Comparison of ENCODE assay signal across 27 mouse cellular contexts in genomic region chr11:84077008-84077407, GRCm38 (mm10). TPM values are rescaled to one million over a fixed set of nuclear protein-coding genes. Genes with fewer than 3 reads are reported as not detected.
DNase-seq lines count a peak whose midpoint lies in the region; ATAC-seq and TF ChIP-seq lines count a peak whose summit lies in the region.
"Had no signal": no experiment of that assay in that cellular context is flagged by ENCODE, and none has a peak within 500 bp of the region (broad histone marks: within the 10 kb centered on the region; RNA-seq: fewer than 3 reads in every experiment).

No protein-coding gene starts in this region.

- no peak for TF ChIP-seq CTCF in lung, postnatal 0 days (IDR thresholded peaks at IDR 0.05)
- TF ChIP-seq CTCF in lung, adult 2 months (IDR thresholded peaks at IDR 0.05; ENCODE audit: insufficient read depth, low read length) = no peak

- no peak overlapping the region for H3ac ChIP-seq in myocyte (ENCODE audit: control insufficient read depth, insufficient read length)

- TF ChIP-seq POLR2A in lung, adult 2 months (IDR thresholded peaks at IDR 0.05; ENCODE audit: borderline replicate concordance, extremely low read depth, low read depth, low read length) = no peak
- no peak for TF ChIP-seq POLR2A in myocyte (IDR thresholded peaks at IDR 0.05; ENCODE audit: insufficient read length, low read depth)

- ATAC-seq in frontal cortex, adult (ENCODE audit: low TSS enrichment) = 0 out of 2 replicates have a peak, but pooled peaks have one; percentile 9
- ATAC-seq in lung, postnatal 0 days = peak; percentile 38
- ATAC-seq: CD4-positive, CD25-positive, alpha-beta regulatory T cell, adult 4 months; forebrain, embryonic 14.5 days; intestine, postnatal 0 days; midbrain, embryonic 16.5 days had no signal

- intact Hi-C loops in left cerebral cortex, postnatal 4 days (cut with DNase I) = no loop called here

- no peaks in the 10 kb centered on the region for H3K9me3 ChIP-seq in lung, postnatal 0 days (ENCODE audit: low read length)
- H3K9me3 ChIP-seq: hindbrain, embryonic 13.5 days; midbrain, embryonic 10.5 days; neural tube, embryonic 13.5 days had no signal

- H3K27ac ChIP-seq in lung, postnatal 0 days (ENCODE audit: low read length) = no peak overlapping the region
- H3K27ac ChIP-seq: hindbrain, embryonic 13.5 days; midbrain, embryonic 10.5 days; neural tube, embryonic 13.5 days; stomach, postnatal 0 days had no signal

- WGBS in lung, postnatal 0 days = 54% methylated on average over 2 of the region's 2 CpGs
- WGBS in lung, adult 2 months = 57% methylated on average over 2 of the region's 2 CpGs

- no peaks in the 10 kb centered on the region for H3K36me3 ChIP-seq in lung, postnatal 0 days (ENCODE audit: insufficient read depth, low read length)
- H3K36me3 ChIP-seq in myocyte (ENCODE audit: control insufficient read depth, insufficient read depth) = peaks cover under 1% of the 10 kb centered on the region

- DNase-seq in frontal cortex, adult 2 months (ENCODE audit: extremely low spot score in 1 of 2, low spot score in 1 of 2) = no peak
- peak; percentile 42 for DNase-seq in left cerebral cortex, postnatal 4 days
- DNase-seq in left cerebral cortex, adult 9 months (ENCODE audit: low spot score in 2 of 2) = no peak
- DNase-seq in lung, postnatal 0 days (ENCODE audit: low spot score) = peak; percentile 61
- no peak for DNase-seq in lung, adult 2 months
- DNase-seq: adrenal gland, postnatal 14 days; cerebellum, adult 11-12 months; gastrocnemius, postnatal 25 days; heart, adult 11 months; heart, postnatal 4 days; kidney, adult 9 months; kidney, postnatal 10 days; right cerebral cortex, postnatal 4 days; thymus, adult 18-20 months; thymus, postnatal 25 days had no signal

- H3K4me2 ChIP-seq in lung, postnatal 0 days (replicated peaks; ENCODE audit: low read depth, low read length) = no peak overlapping the region
- H3K4me2 ChIP-seq in myocyte (ENCODE audit: low read depth) = peak overlapping the region; percentile 25
- H3K4me2 ChIP-seq: heart, embryonic 11.5 days; hindbrain, embryonic 13.5 days; liver, embryonic 11.5 days; neural tube, embryonic 13.5 days had no signal

- no peak for TF ChIP-seq EP300 in lung, postnatal 0 days (IDR thresholded peaks at IDR 0.05)

- H3K9ac ChIP-seq in lung, postnatal 0 days (replicated peaks; ENCODE audit: low read depth) = no peak overlapping the region
- H3K9ac ChIP-seq: hindbrain, embryonic 13.5 days; neural tube, embryonic 13.5 days had no signal

- H3K79me2 ChIP-seq in myocyte (ENCODE audit: control insufficient read depth, insufficient read depth) = no peaks in the 10 kb centered on the region

- H3K4me3 ChIP-seq in lung, postnatal 0 days (ENCODE audit: low read depth, low read length) = no peak overlapping the region
- H3K4me3 ChIP-seq in lung, adult 2 months (replicated peaks; ENCODE audit: extremely low read depth, low read depth, low read length) = no peak overlapping the region
- no peak overlapping the region for H3K4me3 ChIP-seq in myocyte
- H3K4me3 ChIP-seq: hindbrain, embryonic 13.5 days; midbrain, embryonic 10.5 days; neural tube, embryonic 13.5 days had no signal

- no peaks in the 10 kb centered on the region for H3K27me3 ChIP-seq in lung, postnatal 0 days (replicated peaks; ENCODE audit: insufficient read depth, low read length)
- H3K27me3 ChIP-seq in myocyte (ENCODE audit: control insufficient read depth, insufficient read depth, insufficient read length) = no peaks in the 10 kb centered on the region
- H3K27me3 ChIP-seq: hindbrain, embryonic 13.5 days; neural tube, embryonic 13.5 days had no signal

- H3K4me1 ChIP-seq in lung, postnatal 0 days (ENCODE audit: insufficient read depth, low read depth, low read length) = peaks cover 4% of the 10 kb centered on the region; the same call in 1 of the 2 replicates
- H3K4me1 ChIP-seq in lung, adult 2 months (ENCODE audit: control insufficient read depth, insufficient read depth, low read length) = peaks cover 6% of the 10 kb centered on the region
- H3K4me1 ChIP-seq: neural tube, embryonic 13.5 days had no signal

TF ChIP-seq in myocyte, 11 proteins besides CTCF, POLR2A, EP300 and RAD21:
- TF ChIP-seq POLR2AphosphoS2 (IDR thresholded peaks at IDR 0.05; ENCODE audit: insufficient read length, low read depth) = no peak
- TF ChIP-seq MYOG (IDR thresholded peaks at IDR 0.05; ENCODE audit: control insufficient read depth in 1 of 3, insufficient read depth in 1 of 3, insufficient read length in 2 of 3, low read depth in 2 of 3) = peak; percentile 82 to 94 (median 83)
- no peak for TF ChIP-seq REST (IDR thresholded peaks at IDR 0.05; ENCODE audit: insufficient read depth, insufficient read length)
- peak; percentile 82 for TF ChIP-seq TCF12 (IDR thresholded peaks at IDR 0.05; ENCODE audit: insufficient read depth, poor library complexity, severe bottlenecking)
- no peak for TF ChIP-seq E2F4 (IDR thresholded peaks at IDR 0.05; ENCODE audit: insufficient read depth)
- TF ChIP-seq MAX (IDR thresholded peaks at IDR 0.05; ENCODE audit: low read depth) = no peak
- TF ChIP-seq CEBPB (IDR thresholded peaks at IDR 0.05; ENCODE audit: insufficient read depth, poor library complexity, severe bottlenecking) = no peak
- TF ChIP-seq TCF3 (IDR thresholded peaks at IDR 0.05; ENCODE audit: insufficient read length, low read depth) = peak; percentile 58
- no peak for TF ChIP-seq SRF (IDR thresholded peaks at IDR 0.05; ENCODE audit: control insufficient read depth, insufficient read length, low read depth)
- TF ChIP-seq USF1 (IDR thresholded peaks at IDR 0.05; ENCODE audit: low read depth) = no peak
- peak; percentile 77 to 96 (median 93) for TF ChIP-seq MYOD1 (IDR thresholded peaks at IDR 0.05; ENCODE audit: control insufficient read depth in 1 of 3, insufficient read length in 2 of 3, low read depth in 2 of 3)
TF ChIP-seq in myocyte: peak in this region for 4.

RNA-seq across cellular contexts. Expression of gene Dusp14, which starts 7.9 kb away (rescaled TPM):
- polyA plus RNA-seq in frontal cortex, adult 2 months (2012; rRNA removed) = 98.1 and 121 TPM in 2 replicates
- 1 to 10 TPM; 6.3 to 7.1 TPM for total RNA-seq in left cerebral cortex, postnatal 4 days (2021)
- 66.7 and 69.2 TPM in 2 replicates for polyA plus RNA-seq in lung, postnatal 0 days (2015; fragmentation: Nextera tagmentation; extraction: Ambion mirVana)
- polyA plus RNA-seq in lung, adult 2 months (2012; rRNA removed) = 70.3 and 122 TPM in 2 replicates
- 61.1 TPM for polyA plus RNA-seq in myocyte (2012; fragmentation: generic; extraction: Trizol)

RNA-seq across cellular contexts. Expression of gene Tada2a, which starts 52.4 kb away (rescaled TPM):
- polyA plus RNA-seq in frontal cortex, adult 2 months (2012; rRNA removed) = 43.7 and 49.9 TPM in 2 replicates
- total RNA-seq in left cerebral cortex, postnatal 4 days (2021) = 10 to 100 TPM; 41.0 to 46.5 TPM
- polyA plus RNA-seq in lung, postnatal 0 days (2015; fragmentation: Nextera tagmentation; extraction: Ambion mirVana) = 14.9 and 15.0 TPM in 2 replicates
- 4.5 and 6.8 TPM in 2 replicates for polyA plus RNA-seq in lung, adult 2 months (2012; rRNA removed)
- polyA plus RNA-seq in myocyte (2012; fragmentation: generic; extraction: Trizol) = 12.4 TPM

RNA-seq across cellular contexts. Expression of gene Acaca, which starts 52.5 kb away (rescaled TPM):
- polyA plus RNA-seq in frontal cortex, adult 2 months (2012; rRNA removed) = 23.0 and 26.9 TPM in 2 replicates
- total RNA-seq in left cerebral cortex, postnatal 4 days (2021) = 100 to 1,000 TPM; 186 to 187 TPM
- 6.5 and 7.9 TPM in 2 replicates for polyA plus RNA-seq in lung, postnatal 0 days (2015; fragmentation: Nextera tagmentation; extraction: Ambion mirVana)
- polyA plus RNA-seq in lung, adult 2 months (2012; rRNA removed) = 25.1 and 34.5 TPM in 2 replicates
- 49.9 TPM for polyA plus RNA-seq in myocyte (2012; fragmentation: generic; extraction: Trizol)

Comparison
In these comparisons a context has a peak if more than half of its experiments do, and no peak if none do; other contexts are left out.
1. DNase-seq: peak in left cerebral cortex, postnatal 4 days (single experiment) and lung, postnatal 0 days (single experiment); none in frontal cortex, adult 2 months (0 of 2), left cerebral cortex, adult 9 months (0 of 2) and lung, adult 2 months (single experiment).